Mouse (Mus musculus) erythroblast, embryonic 14.5 days (primary cell): Measurements from ENCODE around the gene G6pc. TPM values are rescaled to one million over a fixed set of nuclear protein-coding genes. Genes with fewer than 3 reads are reported as not detected.

Source experiments
- H3K27me3 ChIP-seq: 2 replicates; pipeline ENCODE4 v1.6.1; 2012; ENCODE audit warnings: inconsistent platforms; ENCODE audit not compliant: control insufficient read depth
- H3K36me3 ChIP-seq: 2 replicates; pipeline ENCODE4 v1.6.1; 2012; ENCODE audit warnings: mild to moderate bottlenecking, inconsistent platforms; ENCODE audit not compliant: control insufficient read depth
- H3K4me1 ChIP-seq: 2 replicates; pipeline ENCODE4 v1.6.1; 2012; ENCODE audit warnings: inconsistent platforms; ENCODE audit not compliant: control insufficient read depth
- H3K4me3 ChIP-seq: replicated peaks from 2 replicates; pipeline ENCODE3; 2012; ENCODE audit warnings: moderate library complexity, mild to moderate bottlenecking, inconsistent platforms
- H3K9me3 ChIP-seq: 2 replicates; pipeline ENCODE4 v1.6.1; 2012; ENCODE audit warnings: low read length, inconsistent platforms, mixed read lengths; ENCODE audit not compliant: control insufficient read depth
- GATA1 ChIP-seq: IDR thresholded peaks from 2 replicates; pipeline ENCODE4 v1.6.1; 2012; ENCODE audit warnings: low read length, inconsistent platforms, mixed read lengths
- TAL1 ChIP-seq: IDR thresholded peaks from 3 replicates; pipeline ENCODE4 v1.6.1; 2012; ENCODE audit warnings: low read length, inconsistent platforms, mixed read lengths
- polyA plus RNA-seq: library from polyadenylated mRNA; stranded (reverse); fragments of >175 nt; gene quantifications from 2 replicates; pipeline ENCODE4 v1.2.3, GENCODE M21; 2012

The G6pc gene
- polyA plus RNA-seq, 1 experiment = not detected

DNA sequence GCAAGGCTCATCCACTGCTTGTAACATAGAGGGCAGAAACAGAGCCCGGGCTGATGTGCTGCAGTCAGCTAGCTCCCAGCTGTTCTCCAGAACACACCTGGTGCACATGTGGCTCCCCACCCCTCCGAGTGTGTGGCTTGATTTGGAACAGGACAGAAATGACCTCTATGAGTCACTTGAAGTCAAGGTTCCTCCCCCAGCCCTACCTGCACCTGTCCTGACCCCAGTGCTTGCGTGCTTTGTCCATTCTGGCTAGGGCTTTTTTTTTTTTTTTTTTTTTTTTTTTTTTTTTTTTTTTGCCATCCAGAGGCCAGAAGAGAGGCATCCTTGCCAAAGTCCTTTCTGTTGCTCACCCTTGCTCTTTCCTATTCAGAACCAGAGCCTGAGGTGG, 15.6 kb upstream of the G6pc start:
- H3K4me1 ChIP-seq = no peaks in the 10 kb centered on the region
- H3K9me3 ChIP-seq = no peaks in the 10 kb centered on the region; the same call in 1 of the 2 replicates
- TF ChIP-seq GATA1 (no peak), TAL1 (no peak)
- no peak overlapping the region for H3K4me3 ChIP-seq
- H3K36me3 ChIP-seq = no peaks in the 10 kb centered on the region
- H3K27me3 ChIP-seq = peaks cover 5% of the 10 kb centered on the region

DNA sequence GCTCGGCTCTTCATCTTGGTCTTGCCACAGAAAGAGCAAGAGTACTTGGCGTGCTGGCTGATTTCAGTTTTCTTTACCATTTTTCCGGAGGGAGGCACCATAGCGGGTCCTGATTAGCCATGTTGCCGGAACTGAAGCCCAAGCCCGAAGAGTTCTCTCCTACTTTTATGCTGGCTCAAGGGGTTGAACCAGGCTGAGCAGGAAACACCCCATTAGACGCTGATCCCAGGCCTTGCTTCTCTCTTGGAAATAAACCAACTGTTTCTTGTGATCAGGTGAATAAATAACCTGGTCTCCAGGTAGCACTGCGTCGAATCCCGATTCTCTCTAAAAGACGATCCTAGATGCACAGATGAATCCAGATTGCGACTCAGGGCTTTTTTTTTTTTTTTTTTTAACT, 13.9 kb upstream of the G6pc start:
- TF ChIP-seq TAL1 (no peak), GATA1 (no peak)
- Histone ChIP-seq H3K36me3 (no peaks in the 10 kb centered on the region), H3K4me3 (no peak overlapping the region), H3K27me3 (peaks cover 5% of the 10 kb centered on the region), H3K9me3 (no peaks in the 10 kb centered on the region; the same call in 1 of the 2 replicates), H3K4me1 (peaks cover 4% of the 10 kb centered on the region; the same call in 1 of the 2 replicates)

DNA sequence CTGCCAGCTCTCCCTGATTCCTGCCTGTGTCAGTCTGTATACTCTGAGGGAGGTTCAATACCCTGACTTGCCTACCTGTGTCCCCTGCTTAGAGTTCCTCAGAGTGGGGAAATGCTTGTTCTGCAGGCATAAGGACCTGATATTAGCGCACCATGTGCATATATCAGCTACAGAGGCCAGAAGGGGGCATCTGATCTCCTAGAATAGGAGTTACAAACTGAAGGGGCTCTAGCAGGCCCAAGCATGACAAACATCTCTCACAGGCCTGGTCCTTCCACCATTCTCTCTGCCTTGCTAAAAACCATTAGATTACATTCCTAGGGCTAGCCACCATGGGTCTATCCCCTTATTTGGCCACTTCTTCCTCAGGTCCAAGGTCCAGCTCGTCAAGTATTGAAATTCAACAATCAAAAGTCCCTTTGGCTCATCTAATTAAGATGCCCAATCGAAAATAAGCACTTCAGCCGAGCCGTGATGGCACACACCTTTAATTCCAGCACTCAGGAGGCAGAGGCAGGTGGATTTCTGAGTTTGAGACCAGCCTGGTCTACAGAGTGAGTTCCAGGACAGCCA, 12.8 kb upstream of the G6pc start:
- Histone ChIP-seq H3K9me3 (no peaks in the 10 kb centered on the region; the same call in 1 of the 2 replicates), H3K4me3 (no peak overlapping the region)
- TF ChIP-seq TAL1 (no peak), GATA1 (no peak)

DNA sequence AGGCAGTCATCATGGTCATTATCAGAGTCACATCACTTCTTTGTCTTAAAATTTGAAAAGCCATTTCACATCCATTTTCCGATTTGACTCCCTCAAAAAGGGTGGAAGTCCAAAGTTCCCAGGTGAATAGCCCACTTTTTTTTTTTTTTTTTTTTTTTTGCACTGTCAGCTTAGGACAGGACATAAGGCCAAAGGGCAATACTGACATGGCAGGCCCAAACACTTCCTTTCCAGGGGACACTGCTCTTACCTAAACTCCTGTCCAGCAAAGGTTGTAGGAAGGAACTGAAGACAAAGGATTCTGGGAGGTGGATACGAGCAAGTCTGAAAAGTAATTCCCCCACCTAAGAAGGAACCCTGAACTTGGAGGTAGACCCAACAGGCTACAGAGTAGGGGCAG, 11.4 kb upstream of the G6pc start:
- Histone ChIP-seq H3K4me1 (peaks cover 4% of the 10 kb centered on the region; the same call in 1 of the 2 replicates), H3K36me3 (no peaks in the 10 kb centered on the region), H3K4me3 (no peak overlapping the region), H3K27me3 (peaks cover 5% of the 10 kb centered on the region; the same call in 1 of the 2 replicates), H3K9me3 (no peaks in the 10 kb centered on the region)
- no peak for TF ChIP-seq GATA1
- no peak for TF ChIP-seq TAL1

More for the DNA sequence above, 12.8 kb upstream of the G6pc start:
- no peaks in the 10 kb centered on the region for H3K36me3 ChIP-seq
- H3K4me1 ChIP-seq = peaks cover 4% of the 10 kb centered on the region; the same call in 1 of the 2 replicates
- H3K27me3 ChIP-seq = peaks cover 5% of the 10 kb centered on the region

DNA sequence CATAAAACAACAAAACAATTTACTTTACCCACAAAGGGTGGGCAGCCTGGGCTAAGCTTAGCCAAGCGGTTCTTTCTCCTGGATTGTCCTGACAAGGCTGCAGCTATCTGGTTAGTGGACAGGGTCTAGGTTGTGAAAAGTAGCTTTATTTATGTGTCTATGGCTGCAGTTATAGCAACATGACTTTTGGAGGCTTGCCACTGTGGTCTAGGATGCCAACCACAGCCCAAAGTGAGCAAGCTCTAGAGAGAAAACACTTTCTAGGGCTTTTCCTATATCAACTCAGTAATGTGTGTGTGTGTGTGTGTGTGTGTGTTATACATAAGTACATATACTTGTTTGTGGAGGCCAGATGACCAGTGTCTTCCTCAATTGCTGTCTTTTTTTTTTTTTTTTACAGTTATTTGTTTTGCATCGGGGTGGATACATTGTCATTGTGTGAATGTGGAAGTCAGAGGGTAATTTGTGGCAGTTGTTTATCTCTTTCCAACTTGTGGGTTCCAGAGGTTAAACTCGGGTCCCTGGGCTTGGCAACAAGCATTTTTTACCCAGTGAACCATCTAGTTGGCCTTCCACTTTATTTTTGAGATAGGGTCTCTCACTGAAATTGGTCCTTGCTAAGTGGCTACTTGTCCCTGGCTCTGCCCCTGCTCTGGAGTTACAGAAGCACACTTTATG, 9.7 kb upstream of the G6pc start:
- no peak for TF ChIP-seq TAL1
- no peak for TF ChIP-seq GATA1
- H3K36me3 ChIP-seq = no peaks in the 10 kb centered on the region
- no peaks in the 10 kb centered on the region; the same call in 1 of the 2 replicates for H3K27me3 ChIP-seq
- no peak overlapping the region for H3K4me3 ChIP-seq
- H3K9me3 ChIP-seq = no peaks in the 10 kb centered on the region
- H3K4me1 ChIP-seq = peaks cover 4% of the 10 kb centered on the region; the same call in 1 of the 2 replicates

DNA sequence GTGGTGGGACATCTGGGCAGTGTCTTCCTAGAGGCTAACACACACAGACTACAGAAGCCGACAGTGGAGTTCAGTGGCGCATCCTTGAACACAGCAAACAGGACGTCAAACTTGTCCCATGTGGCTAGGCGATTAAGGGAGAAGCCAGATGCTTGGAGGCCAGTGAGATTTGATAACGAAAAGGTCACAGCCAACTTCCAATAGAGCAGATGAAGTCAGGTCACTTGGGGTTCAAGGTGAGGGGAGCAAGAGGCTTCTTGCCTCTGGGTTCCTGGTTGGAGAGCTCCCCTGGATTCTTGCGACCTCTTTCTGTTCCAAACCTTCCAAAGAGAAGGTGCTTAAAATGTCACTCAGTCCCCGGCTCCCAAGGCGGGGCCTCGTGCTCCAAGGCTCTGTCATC, 7.6 kb upstream of the G6pc start:
- Histone ChIP-seq H3K9me3 (no peaks in the 10 kb centered on the region), H3K27me3 (no peaks in the 10 kb centered on the region; the same call in 1 of the 2 replicates), H3K4me3 (no peak overlapping the region), H3K4me1 (peaks cover 11% of the 10 kb centered on the region), H3K36me3 (no peaks in the 10 kb centered on the region)
- TF ChIP-seq GATA1 = no peak
- TF ChIP-seq TAL1 = no peak

GRCm38 (mm10) chr11:101360651-101361113, 6.7 kb upstream of the G6pc start:
- TF ChIP-seq TAL1 = no peak
- TF ChIP-seq GATA1 = no peak
- H3K4me1 ChIP-seq = peaks cover 14% of the 10 kb centered on the region
- no peaks in the 10 kb centered on the region for H3K36me3 ChIP-seq

GRCm38 (mm10) chr11:101364531-101364931, 2.8 kb upstream of the G6pc start:
- Histone ChIP-seq H3K36me3 (no peaks in the 10 kb centered on the region), H3K27me3 (no peaks in the 10 kb centered on the region), H3K9me3 (no peaks in the 10 kb centered on the region), H3K4me1 (peaks cover 10% of the 10 kb centered on the region), H3K4me3 (no peak overlapping the region)
- no peak for TF ChIP-seq GATA1
- TF ChIP-seq TAL1 = no peak

More at GRCm38 (mm10) chr11:101360651-101361113, 6.7 kb upstream of the G6pc start:
- Histone ChIP-seq H3K27me3 (no peaks in the 10 kb centered on the region; the same call in 1 of the 2 replicates), H3K4me3 (no peak overlapping the region), H3K9me3 (no peaks in the 10 kb centered on the region)

DNA sequence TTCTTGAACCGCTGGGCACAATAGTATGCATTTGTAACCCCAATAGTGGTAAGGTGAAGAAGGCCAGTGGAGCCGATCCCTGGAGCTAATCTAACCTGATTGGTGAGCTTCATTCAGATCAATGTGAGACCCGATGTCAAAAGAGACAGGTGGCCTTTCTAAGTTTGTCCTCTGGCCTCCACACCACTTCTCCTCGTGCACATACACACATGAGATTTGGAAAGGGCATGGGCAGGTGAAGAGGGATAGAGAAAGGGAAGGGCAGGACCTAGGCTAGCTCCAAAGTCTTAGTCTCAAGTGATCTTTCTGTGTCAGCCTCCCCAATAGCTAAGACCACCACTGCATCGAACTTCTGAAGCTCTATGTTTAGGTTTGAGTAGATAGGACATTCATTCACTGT, 2.8 kb downstream of the G6pc start:
- TF ChIP-seq TAL1 (no peak), GATA1 (no peak)
- Histone ChIP-seq H3K36me3 (no peaks in the 10 kb centered on the region), H3K4me3 (no peak overlapping the region), H3K9me3 (no peaks in the 10 kb centered on the region), H3K27me3 (peaks cover 2% of the 10 kb centered on the region; the same call in 1 of the 2 replicates), H3K4me1 (no peaks in the 10 kb centered on the region)
